ENCODE assay signal across 8 mouse cellular contexts in the genomic region with DNA sequence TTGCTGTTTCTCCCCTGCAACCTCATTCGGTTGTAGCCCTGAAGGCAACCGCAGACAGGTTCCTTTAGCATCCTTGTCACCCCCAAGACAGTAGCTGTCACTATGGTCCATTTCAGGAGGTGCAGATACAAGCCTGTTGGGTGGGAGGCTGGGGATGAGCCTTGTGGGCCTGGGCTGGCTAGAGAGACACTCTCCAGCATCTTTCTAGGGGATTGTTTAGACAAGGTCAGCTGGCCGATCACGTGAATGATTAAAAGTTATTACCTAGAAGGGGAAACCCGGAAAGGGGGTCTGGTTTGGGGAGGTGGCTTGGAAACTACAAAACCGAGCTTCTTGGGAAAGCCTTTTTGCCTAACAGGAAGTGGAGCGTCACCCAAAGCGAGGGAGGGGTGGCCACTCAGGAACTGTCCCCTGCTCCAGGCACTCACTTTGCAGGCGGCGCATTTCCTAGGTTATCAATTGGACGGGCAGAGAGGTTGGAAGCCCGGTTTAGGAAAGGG. TPM values are rescaled to one million over a fixed set of nuclear protein-coding genes. Genes with fewer than 3 reads are reported as not detected.
DNase-seq lines count a peak whose midpoint lies in the region; ATAC-seq and TF ChIP-seq lines count a peak whose summit lies in the region.

No protein-coding gene starts in this region.

- peaks cover 15% of the 10 kb centered on the region for H3K79me2 ChIP-seq in MEL (ENCODE audit: control insufficient read depth, insufficient read depth, low read length, poor library complexity)

- H3K27ac ChIP-seq in MEL (ENCODE audit: control insufficient read depth, low read depth, low read length): peak overlapping the region; percentile 63
- H3K27ac ChIP-seq in forebrain, embryonic 16.5 days (ENCODE audit: low read length): peak overlapping the region; percentile 77
- peak overlapping the region; percentile 90 for H3K27ac ChIP-seq in neural tube, embryonic 15.5 days (replicated peaks)

- peak overlapping the region; percentile 74 for H3K4me2 ChIP-seq in forebrain, embryonic 16.5 days (ENCODE audit: low read length)
- H3K4me2 ChIP-seq in neural tube, embryonic 15.5 days: peak overlapping the region; percentile 86

- TF ChIP-seq EP300 in MEL (IDR thresholded peaks at IDR 0.05; ENCODE audit: low read depth in 1 of 2, low read length in 2 of 2): no peak

- H3K9me3 ChIP-seq in MEL (replicated peaks; ENCODE audit: insufficient read depth, low read length): no peaks in the 10 kb centered on the region
- no peaks in the 10 kb centered on the region for H3K9me3 ChIP-seq in forebrain, embryonic 16.5 days (ENCODE audit: control insufficient read depth, low read length)
- H3K9me3 ChIP-seq in neural tube, embryonic 15.5 days (replicated peaks): no peaks in the 10 kb centered on the region

- peak; percentile 16 to 23; a peak in 2 of 4 replicates for TF ChIP-seq POLR2A in MEL (IDR thresholded peaks at IDR 0.05; ENCODE audit: control insufficient read depth in 1 of 2, insufficient read depth in 1 of 2, low read depth in 1 of 2, low read length in 2 of 2, poor library complexity in 1 of 2)
- TF ChIP-seq POLR2A in lung, adult 2 months (IDR thresholded peaks at IDR 0.05; ENCODE audit: borderline replicate concordance, extremely low read depth, low read depth, low read length): no peak

- WGBS in forebrain, embryonic 16.5 days: 0% methylated on average over 12 of the region's 12 CpGs
- WGBS in lung, adult 2 months: under 1% methylated on average over 12 of the region's 12 CpGs
- WGBS in neural tube, embryonic 15.5 days: 1% methylated on average over 12 of the region's 12 CpGs

- peak overlapping the region; percentile 67 to 94 for H3K4me3 ChIP-seq in MEL (ENCODE audit: control insufficient read depth in 1 of 2, insufficient read depth in 1 of 2, low read depth in 2 of 2, low read length in 2 of 2)
- H3K4me3 ChIP-seq in forebrain, embryonic 16.5 days (replicated peaks; ENCODE audit: low read length): peak overlapping the region; percentile 93
- H3K4me3 ChIP-seq in lung, adult 2 months (replicated peaks; ENCODE audit: extremely low read depth, low read depth, low read length): peak overlapping the region; percentile 78
- peak overlapping the region; percentile 91 for H3K4me3 ChIP-seq in neural tube, embryonic 15.5 days (replicated peaks)

- intact Hi-C loops in heart, postnatal 25 days (cut with DNase I): loop anchor here (5.0 to 10.0 kb wide), 2 partner anchors 414 to 587 kb away; partner anchors contain the start of genes Cdc14a and Sass6

- peak; percentile 86 for DNase-seq in MEL (ENCODE audit: low read depth, low spot score)
- peak; percentile 82 to 92 for DNase-seq in cerebellum, adult 18-20 months
- peak; percentile 57 for DNase-seq in heart, postnatal 25 days (ENCODE audit: low spot score)
- peak; percentile 76 to 84 for DNase-seq in layer of hippocampus, adult 18-20 months (ENCODE audit: low spot score in 2 of 2)
- DNase-seq in lung, adult 2 months: peak; percentile 70
- DNase-seq in thymus, postnatal 0 days (ENCODE audit: low spot score): peak; percentile 64

- H3K4me1 ChIP-seq in MEL (ENCODE audit: control insufficient read depth in 1 of 2, insufficient read depth in 2 of 2, low read length in 2 of 2): no peaks in the 10 kb centered on the region; a peak in 1 of 4 replicates
- H3K4me1 ChIP-seq in forebrain, embryonic 16.5 days (replicated peaks; ENCODE audit: control insufficient read depth, insufficient read depth, low read length): peaks cover 31% of the 10 kb centered on the region
- H3K4me1 ChIP-seq in lung, adult 2 months (ENCODE audit: control insufficient read depth, insufficient read depth, low read length): no peaks in the 10 kb centered on the region; the same call in 1 of the 2 replicates
- H3K4me1 ChIP-seq in neural tube, embryonic 15.5 days: peaks cover 44% of the 10 kb centered on the region

- TF ChIP-seq CTCF in MEL (IDR thresholded peaks at IDR 0.05 in 2 of 3, conservative IDR thresholded peaks at IDR 0.05 in 1 of 3; ENCODE audit: control insufficient read depth in 1 of 3, insufficient read depth in 1 of 3, low read depth in 2 of 3, low read length in 3 of 3, poor library complexity in 1 of 3, severe bottlenecking in 1 of 3): no peak
- no peak for TF ChIP-seq CTCF in lung, adult 2 months (IDR thresholded peaks at IDR 0.05; ENCODE audit: insufficient read depth, low read length)

- H3K27me3 ChIP-seq in MEL (ENCODE audit: control insufficient read depth in 1 of 2, insufficient read depth in 2 of 2, low read length in 2 of 2): no peaks in the 10 kb centered on the region
- H3K27me3 ChIP-seq in forebrain, embryonic 16.5 days (replicated peaks; ENCODE audit: control insufficient read depth, insufficient read depth, low read length): no peaks in the 10 kb centered on the region
- H3K27me3 ChIP-seq in neural tube, embryonic 15.5 days (replicated peaks): no peaks in the 10 kb centered on the region

- peak; percentile 55 for ATAC-seq in forebrain, embryonic 16.5 days
- ATAC-seq in neural tube, embryonic 15.5 days (ENCODE audit: low FRiP score): peak; percentile 73

- peaks cover 4 to 12% of the 10 kb centered on the region in 2 experiments for H3K36me3 ChIP-seq in MEL (ENCODE audit: control insufficient read depth in 1 of 2, insufficient read depth in 2 of 2, low read length in 2 of 2)
- peaks cover 5% of the 10 kb centered on the region; the same call in 1 of the 2 replicates for H3K36me3 ChIP-seq in forebrain, embryonic 16.5 days (ENCODE audit: control insufficient read depth, insufficient read depth)
- H3K36me3 ChIP-seq in neural tube, embryonic 15.5 days: 0 out of 2 replicates have a peak, but pooled peaks cover 3% of the 10 kb centered on the region

- TF ChIP-seq RAD21 in MEL (IDR thresholded peaks at IDR 0.05; ENCODE audit: low read depth, low read length): no peak

- peak overlapping the region; percentile 71 for H3K9ac ChIP-seq in MEL (ENCODE audit: control insufficient read depth, low read depth, low read length, poor library complexity, severe bottlenecking)
- H3K9ac ChIP-seq in forebrain, embryonic 16.5 days (replicated peaks; ENCODE audit: low read depth, low read length): peak overlapping the region; percentile 84
- H3K9ac ChIP-seq in neural tube, embryonic 15.5 days (replicated peaks): peak overlapping the region; percentile 88

TF ChIP-seq in MEL, 35 proteins besides CTCF, POLR2A, EP300 and RAD21:
- peak; percentile 85 for TF ChIP-seq ELF1 (IDR thresholded peaks at IDR 0.05; ENCODE audit: low read depth, low read length)
- TF ChIP-seq HCFC1 (IDR thresholded peaks at IDR 0.05; ENCODE audit: low read depth, low read length): peak; percentile 80
- 0 out of 2 replicates have a peak, but pooled peaks have one; percentile 52 for TF ChIP-seq TBP (IDR thresholded peaks at IDR 0.05; ENCODE audit: low read depth, low read length)
- peak in 1 of 2 experiments; percentile 58; a peak in 1 of 4 replicates for TF ChIP-seq USF2 (IDR thresholded peaks at IDR 0.05; ENCODE audit: borderline replicate concordance in 1 of 2, insufficient read depth in 1 of 2, low read depth in 1 of 2, low read length in 2 of 2)
- TF ChIP-seq MAZ (IDR thresholded peaks at IDR 0.05; ENCODE audit: low read depth, low read length): peak; percentile 61; the same call in 1 of the 2 replicates
- peak; percentile 71; the same call in 1 of the 2 replicates for TF ChIP-seq BHLHE40 (IDR thresholded peaks at IDR 0.05; ENCODE audit: borderline replicate concordance, low read depth, low read length)
- peak; percentile 65; the same call in 1 of the 2 replicates for TF ChIP-seq ETS1 (IDR thresholded peaks at IDR 0.05; ENCODE audit: low read depth, low read length)
- TF ChIP-seq NRF1 (IDR thresholded peaks at IDR 0.05; ENCODE audit: insufficient read depth, low read depth, low read length, poor library complexity, severe bottlenecking): no peak
- peak; percentile 82 for TF ChIP-seq USF1 (IDR thresholded peaks at IDR 0.05; ENCODE audit: low read depth, low read length)
- no peak for TF ChIP-seq E2F4 (IDR thresholded peaks at IDR 0.05; ENCODE audit: borderline replicate concordance, low read depth, low read length)
- no peak for TF ChIP-seq ZKSCAN1 (IDR thresholded peaks at IDR 0.05; ENCODE audit: low read depth, low read length)
TF ChIP-seq in MEL: peak in this region for 8.

RNA-seq across cellular contexts. Expression of gene Extl2, which starts 0.7 kb away (rescaled TPM):
- 6.6 TPM in 2 replicates for total RNA-seq in MEL (2012; rRNA removed)
- 10 to 100 TPM in 1 of 2 experiments, not detected in 1; 10.5 TPM for polyA plus RNA-seq in MEL (2012; ENCODE audit: insufficient read depth in 1 of 2, insufficient read length in 2 of 2, low read depth in 1 of 2, low replicate concordance in 2 of 2, missing spikeins in 1 of 2)
- 24.3 and 26.8 TPM in 2 replicates for polyA plus RNA-seq in forebrain, embryonic 16.5 days (2015; fragmentation: Nextera tagmentation; extraction: Ambion mirVana)
- total RNA-seq in heart, postnatal 25 days (2021): 10 to 100 TPM; 13.2 to 14.9 TPM
- total RNA-seq in layer of hippocampus, adult 18-20 months (2021): 10 to 100 TPM; 66.3 to 67.0 TPM
- polyA plus RNA-seq in lung, adult 2 months (2012; rRNA removed): 9.8 and 10.9 TPM in 2 replicates
- 39.8 and 41.6 TPM in 2 replicates for polyA plus RNA-seq in neural tube, embryonic 15.5 days (2015; fragmentation: Nextera tagmentation; extraction: Ambion mirVana)
- 11.2 and 13.3 TPM in 2 replicates for polyA plus RNA-seq in thymus, postnatal 0 days (2015; fragmentation: Nextera tagmentation; extraction: Ambion mirVana)

RNA-seq across cellular contexts. Expression of gene Slc30a7, which starts 0.8 kb away (rescaled TPM):
- total RNA-seq in MEL (2012; rRNA removed): 8.1 and 8.8 TPM in 2 replicates
- polyA plus RNA-seq in MEL (2012; ENCODE audit: insufficient read depth in 1 of 2, insufficient read length in 2 of 2, low read depth in 1 of 2, low replicate concordance in 2 of 2, missing spikeins in 1 of 2): 10 to 100 TPM in 1 of 2 experiments, not detected in 1; 19.1 TPM
- 19.0 and 22.4 TPM in 2 replicates for polyA plus RNA-seq in forebrain, embryonic 16.5 days (2015; fragmentation: Nextera tagmentation; extraction: Ambion mirVana)
- 10 to 100 TPM; 14.9 to 18.7 TPM for total RNA-seq in heart, postnatal 25 days (2021)
- 10 to 100 TPM; 23.1 to 26.8 TPM for total RNA-seq in layer of hippocampus, adult 18-20 months (2021)
- polyA plus RNA-seq in lung, adult 2 months (2012; rRNA removed): 11.5 and 16.2 TPM in 2 replicates
- 14.6 and 18.7 TPM in 2 replicates for polyA plus RNA-seq in neural tube, embryonic 15.5 days (2015; fragmentation: Nextera tagmentation; extraction: Ambion mirVana)
- 29.4 and 30.0 TPM in 2 replicates for polyA plus RNA-seq in thymus, postnatal 0 days (2015; fragmentation: Nextera tagmentation; extraction: Ambion mirVana)

Comparison
In these comparisons a context has a peak if more than half of its experiments do, and no peak if none do; other contexts are left out.
1. Peak in every context shown above with its lines: DNase-seq, ATAC-seq, H3K4me3 ChIP-seq and H3K27ac ChIP-seq.